Mouse (Mus musculus): ENCODE results near the gene Syt6. TPM values are rescaled to one million over a fixed set of nuclear protein-coding genes. Genes with fewer than 3 reads are reported as not detected.

Gene Syt6
- 11.3 and 11.8 TPM in 2 replicates for polyA plus RNA-seq (2015; fragmentation: Nextera tagmentation; extraction: Ambion mirVana)

- ATAC-seq (ENCODE audit: low FRiP score), result no peak; the same call in 1 of the 2 replicates
- WGBS, result under 1% methylated on average over 44 of the region's 44 CpGs
Observed at GRCm38 (mm10) chr3:103575156-103575892, at the start of gene Syt6. Gene Syt6, plus strand, starts transcription at chr3:103575231.

DNA sequence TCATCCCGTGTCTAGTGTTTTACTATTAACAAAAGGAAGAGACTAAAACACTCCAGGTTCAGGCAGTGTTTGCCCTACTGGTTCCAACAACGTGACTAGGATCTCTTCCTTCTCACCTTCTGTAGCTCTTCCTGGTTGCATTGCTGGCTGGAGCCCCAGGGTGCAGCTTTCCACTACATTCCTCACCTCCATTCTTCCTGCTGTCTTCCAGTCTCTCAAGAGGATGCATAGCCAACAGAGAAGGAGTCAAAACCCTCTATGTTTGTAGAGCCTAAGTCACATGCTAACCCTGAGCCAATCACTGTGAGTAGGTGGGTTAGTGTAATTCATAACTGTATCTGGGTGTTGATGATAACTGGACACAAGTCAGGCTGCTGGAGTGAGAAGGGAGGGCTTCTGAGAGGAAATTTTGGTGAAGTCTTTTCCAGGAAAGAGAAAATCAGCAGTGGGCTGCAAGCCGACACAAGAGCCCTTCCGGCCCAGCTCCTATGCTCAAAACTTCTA lies 48.8 kb upstream of the Syt6 start:
- Histone ChIP-seq H3K27me3 (no peaks in the 10 kb centered on the region), H3K9ac (no peak overlapping the region), H3K9me3 (no peaks in the 10 kb centered on the region), H3K4me3 (no peak overlapping the region), H3K36me3 (no peaks in the 10 kb centered on the region), H3K4me1 (replicated peaks) (no peaks in the 10 kb centered on the region), H3K4me2 (no peak overlapping the region), H3K27ac (no peak overlapping the region)
- 81% methylated on average over 4 of the region's 4 CpGs for WGBS
- ATAC-seq (ENCODE audit: low FRiP score), result no peak

More at GRCm38 (mm10) chr3:103575156-103575892, at the start of gene Syt6:
- Histone ChIP-seq H3K9me3 (no peaks in the 10 kb centered on the region), H3K27ac (peak within 1 kb of the TSS; percentile 44; the same call in 1 of the 2 replicates), H3K9ac (peak within 1 kb of the TSS; percentile 81), H3K36me3 (no peaks in the 10 kb centered on the region), H3K4me3 (peak within 1 kb of the TSS; percentile 59), H3K4me1 (replicated peaks) (peaks cover 66% of the 10 kb centered on the region), H3K4me2 (peak within 1 kb of the TSS; percentile 93), H3K27me3 (peaks cover 73% of the 10 kb centered on the region)

GRCm38 (mm10) chr3:103526864-103527263 lies 48.2 kb upstream of the Syt6 start:
- 17% methylated on average over 2 of the region's 2 CpGs for WGBS
- Histone ChIP-seq H3K9ac (no peak overlapping the region), H3K4me2 (no peak overlapping the region), H3K27me3 (no peaks in the 10 kb centered on the region), H3K27ac (no peak overlapping the region), H3K9me3 (no peaks in the 10 kb centered on the region), H3K36me3 (no peaks in the 10 kb centered on the region), H3K4me3 (no peak overlapping the region), H3K4me1 (replicated peaks) (no peaks in the 10 kb centered on the region)
- no peak for ATAC-seq (ENCODE audit: low FRiP score)

GRCm38 (mm10) chr3:103534036-103534435 lies 41.0 kb upstream of the Syt6 start:
- Histone ChIP-seq H3K36me3 (no peaks in the 10 kb centered on the region), H3K9me3 (no peaks in the 10 kb centered on the region), H3K4me1 (replicated peaks) (peaks cover 7% of the 10 kb centered on the region; the same call in 1 of the 2 replicates), H3K4me2 (no peak overlapping the region), H3K27me3 (peaks cover 14% of the 10 kb centered on the region), H3K9ac (no peak overlapping the region), H3K4me3 (no peak overlapping the region), H3K27ac (no peak overlapping the region)
- WGBS, result 96% methylated on average over 9 of the region's 9 CpGs
- no peak for ATAC-seq (ENCODE audit: low FRiP score)

- H3K4me3 ChIP-seq, result no peak overlapping the region
- no peaks in the 10 kb centered on the region for H3K9me3 ChIP-seq
- no peak overlapping the region for H3K4me2 ChIP-seq
- 45% methylated on average over 5 of the region's 5 CpGs for WGBS
- H3K4me1 ChIP-seq (replicated peaks), result peaks cover 11% of the 10 kb centered on the region; the same call in 1 of the 2 replicates
- ATAC-seq (ENCODE audit: low FRiP score), result no peak
- peaks cover 26% of the 10 kb centered on the region for H3K27me3 ChIP-seq
- H3K27ac ChIP-seq, result no peak overlapping the region
- no peak overlapping the region for H3K9ac ChIP-seq
- no peaks in the 10 kb centered on the region for H3K36me3 ChIP-seq
Observed at GRCm38 (mm10) chr3:103535207-103535606, 39.8 kb upstream of the Syt6 start.

GRCm38 (mm10) chr3:103539148-103539547 lies 35.9 kb upstream of the Syt6 start:
- H3K4me1 ChIP-seq (replicated peaks), result peaks cover 11% of the 10 kb centered on the region; the same call in 1 of the 2 replicates
- H3K4me2 ChIP-seq, result no peak overlapping the region
- no peak overlapping the region for H3K9ac ChIP-seq
- H3K27me3 ChIP-seq, result peaks cover 25% of the 10 kb centered on the region
- H3K36me3 ChIP-seq, result no peaks in the 10 kb centered on the region
- WGBS, result 62% methylated on average over 7 of the region's 7 CpGs
- H3K9me3 ChIP-seq, result 0 out of 2 replicates have a peak, but pooled peaks cover 5% of the 10 kb centered on the region
- no peak overlapping the region for H3K4me3 ChIP-seq
- no peak overlapping the region for H3K27ac ChIP-seq
- no peak for ATAC-seq (ENCODE audit: low FRiP score)

DNA sequence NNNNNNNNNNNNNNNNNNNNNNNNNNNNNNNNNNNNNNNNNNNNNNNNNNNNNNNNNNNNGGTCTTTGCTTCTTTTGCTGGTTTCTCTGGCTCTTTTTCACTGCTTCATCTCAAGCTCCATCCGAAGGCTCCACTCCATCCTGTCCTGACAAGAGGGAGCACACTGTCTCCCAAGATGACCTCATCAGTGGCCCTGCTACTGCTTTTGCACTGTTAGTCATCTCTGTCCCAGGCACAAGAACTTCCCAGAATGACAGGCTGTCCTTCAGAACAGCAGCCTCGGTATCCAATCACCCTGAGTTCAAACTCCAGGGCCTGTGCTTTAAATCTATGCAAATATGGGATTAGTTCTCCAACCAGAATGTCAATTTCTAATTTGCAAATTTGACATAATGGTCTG lies 28.9 kb upstream of the Syt6 start:
- no peak overlapping the region for H3K4me3 ChIP-seq
- no peak for ATAC-seq (ENCODE audit: low FRiP score)
- no peak overlapping the region for H3K9ac ChIP-seq
- WGBS, result 67% methylated on average over 2 of the region's 2 CpGs
- H3K36me3 ChIP-seq, result no peaks in the 10 kb centered on the region
- no peak overlapping the region for H3K27ac ChIP-seq
- H3K4me2 ChIP-seq, result no peak overlapping the region
- H3K9me3 ChIP-seq, result 0 out of 2 replicates have a peak, but pooled peaks cover 5% of the 10 kb centered on the region
- no peaks in the 10 kb centered on the region for H3K27me3 ChIP-seq
- no peaks in the 10 kb centered on the region for H3K4me1 ChIP-seq (replicated peaks)

GRCm38 (mm10) chr3:103546626-103547025 lies 28.4 kb upstream of the Syt6 start:
- no peak overlapping the region for H3K4me3 ChIP-seq
- H3K9ac ChIP-seq, result no peak overlapping the region
- H3K27ac ChIP-seq, result no peak overlapping the region
- WGBS, result 81% methylated on average over 3 of the region's 3 CpGs
- no peaks in the 10 kb centered on the region for H3K36me3 ChIP-seq
- H3K4me2 ChIP-seq, result no peak overlapping the region
- no peaks in the 10 kb centered on the region for H3K4me1 ChIP-seq (replicated peaks)
- no peaks in the 10 kb centered on the region for H3K27me3 ChIP-seq
- H3K9me3 ChIP-seq, result 0 out of 2 replicates have a peak, but pooled peaks cover under 1% of the 10 kb centered on the region
- ATAC-seq (ENCODE audit: low FRiP score), result no peak

DNA sequence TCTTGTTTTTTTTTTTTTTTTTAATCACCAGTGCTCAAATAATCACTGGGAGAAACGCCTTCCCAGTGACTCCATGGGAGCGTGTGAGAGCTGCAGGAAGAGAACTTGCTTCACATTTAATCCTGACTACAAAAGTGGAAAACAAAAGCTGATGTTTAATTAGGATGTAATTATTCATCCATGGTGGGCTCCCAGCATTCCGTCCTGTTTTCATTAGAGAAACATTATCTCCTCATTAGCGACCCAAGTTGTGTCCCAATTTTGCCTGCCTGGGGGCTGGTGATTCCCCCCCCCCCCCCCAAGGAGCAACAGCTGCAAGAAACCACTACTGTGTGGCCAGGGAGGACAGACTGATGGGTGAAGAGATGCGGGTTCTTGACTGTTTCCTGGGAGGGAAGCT lies 24.8 kb upstream of the Syt6 start:
- ATAC-seq (ENCODE audit: low FRiP score), result no peak
- Histone ChIP-seq H3K4me1 (replicated peaks) (no peaks in the 10 kb centered on the region), H3K36me3 (no peaks in the 10 kb centered on the region), H3K27ac (no peak overlapping the region), H3K9me3 (no peaks in the 10 kb centered on the region), H3K27me3 (no peaks in the 10 kb centered on the region), H3K4me3 (no peak overlapping the region), H3K4me2 (no peak overlapping the region), H3K9ac (no peak overlapping the region)
- 52% methylated on average over 5 of the region's 5 CpGs for WGBS

- H3K9me3 ChIP-seq, result no peaks in the 10 kb centered on the region
- H3K36me3 ChIP-seq, result no peaks in the 10 kb centered on the region
- no peak overlapping the region for H3K9ac ChIP-seq
- no peak for ATAC-seq (ENCODE audit: low FRiP score)
- 48% methylated on average over 3 of the region's 3 CpGs for WGBS
- H3K4me2 ChIP-seq, result no peak overlapping the region
- no peak overlapping the region for H3K27ac ChIP-seq
- H3K4me1 ChIP-seq (replicated peaks), result peaks cover 12% of the 10 kb centered on the region
- H3K27me3 ChIP-seq, result peaks cover 18% of the 10 kb centered on the region
- H3K4me3 ChIP-seq, result no peak overlapping the region
Observed at GRCm38 (mm10) chr3:103567226-103567625, 7.8 kb upstream of the Syt6 start.

DNA sequence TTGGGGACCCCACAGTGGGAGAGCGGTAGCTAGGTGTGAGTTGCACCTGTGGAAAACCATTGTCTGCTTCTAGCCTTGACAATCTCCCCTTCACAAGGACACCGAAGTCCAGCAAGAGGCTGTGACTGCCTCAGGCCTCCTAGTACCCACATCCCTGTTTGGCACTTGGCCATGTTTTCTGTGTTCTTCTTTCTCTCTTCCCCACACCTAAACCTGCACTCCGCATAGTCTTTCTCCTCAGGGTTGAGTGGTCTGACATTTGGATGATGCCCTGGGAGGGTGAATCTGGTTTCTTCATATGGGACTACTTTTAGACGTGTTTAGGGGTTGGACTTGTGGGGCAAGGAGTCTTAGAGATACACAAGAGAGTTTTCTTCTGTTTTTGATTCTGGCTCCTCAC lies 2.5 kb upstream of the Syt6 start:
- Histone ChIP-seq H3K4me1 (replicated peaks) (peaks cover 58% of the 10 kb centered on the region), H3K9ac (no peak overlapping the region), H3K36me3 (no peaks in the 10 kb centered on the region), H3K27me3 (peaks cover 68% of the 10 kb centered on the region), H3K27ac (no peak overlapping the region), H3K9me3 (no peaks in the 10 kb centered on the region), H3K4me2 (no peak overlapping the region), H3K4me3 (no peak overlapping the region)
- 75% methylated on average over 4 of the region's 4 CpGs for WGBS
- no peak for ATAC-seq (ENCODE audit: low FRiP score)

- Histone ChIP-seq H3K4me2 (peak overlapping the region; percentile 50), H3K27ac (no peak overlapping the region), H3K9me3 (no peaks in the 10 kb centered on the region), H3K36me3 (no peaks in the 10 kb centered on the region), H3K4me1 (replicated peaks) (peaks cover 57% of the 10 kb centered on the region), H3K4me3 (peak overlapping the region; percentile 20), H3K9ac (peak overlapping the region; percentile 26; the same call in 1 of the 2 replicates), H3K27me3 (peaks cover 75% of the 10 kb centered on the region)
- ATAC-seq (ENCODE audit: low FRiP score), result no peak
- WGBS, result 2% methylated on average over 20 of the region's 20 CpGs
Observed at GRCm38 (mm10) chr3:103573106-103573790, 1.8 kb upstream of the Syt6 start.
